Mouse (Mus musculus) stomach, postnatal 0 days (tissue): ENCODE measurements around the gene Ly75. TPM values are rescaled to one million over a fixed set of nuclear protein-coding genes. Genes with fewer than 3 reads are reported as not detected.

ENCODE experiments used
- ATAC-seq: fragments of 200-750 bp; cut with Nextera tagmentation; 2 replicates; pipeline ENCODE4 v1.8.0; 2017; ENCODE audit not compliant: low FRiP score, low TSS enrichment
- DNase-seq: peaks from one replicate; pipeline ENCODE4 v3.0.0-alpha.2; 2016; ENCODE audit warnings: low spot score
- H3K27ac ChIP-seq: fragments of 300-500 bp; sonication (generic); replicated peaks from 2 replicates; pipeline ENCODE4 v1.5.1; 2014; ENCODE audit warnings: mild to moderate bottlenecking, control low read depth
- H3K27me3 ChIP-seq: fragments of 300-500 bp; sonication (generic); 2 replicates; pipeline ENCODE4 v1.6.1; 2014; ENCODE audit warnings: low read length; ENCODE audit not compliant: control insufficient read depth, insufficient read depth
- H3K36me3 ChIP-seq: fragments of 300-500 bp; sonication (generic); 2 replicates; pipeline ENCODE4 v1.6.1; 2014; ENCODE audit warnings: low read length, mixed read lengths; ENCODE audit not compliant: control insufficient read depth, insufficient read depth
- H3K4me1 ChIP-seq: fragments of 300-500 bp; sonication (generic); replicated peaks from 2 replicates; pipeline ENCODE4 v1.6.1; 2014; ENCODE audit warnings: antibody characterized with exemption; ENCODE audit not compliant: control insufficient read depth, insufficient read depth
- H3K4me2 ChIP-seq: fragments of 300-500 bp; sonication (generic); replicated peaks from 2 replicates; pipeline ENCODE4 v1.6.1; 2014; ENCODE audit warnings: low read depth, mild to moderate bottlenecking, control low read depth, moderate library complexity
- H3K4me3 ChIP-seq: fragments of 300-500 bp; sonication (generic); 2 replicates; pipeline ENCODE4 v1.5.1; 2014; ENCODE audit warnings: low read depth, low read length, control low read depth
- H3K9ac ChIP-seq: fragments of 300-500 bp; sonication (generic); 2 replicates; pipeline ENCODE4 v1.6.1; 2014; ENCODE audit warnings: mild to moderate bottlenecking, low read length, control low read depth, mixed read lengths
- H3K9me3 ChIP-seq: fragments of 300-500 bp; sonication (generic); 2 replicates; pipeline ENCODE4 v1.6.1; 2016; ENCODE audit warnings: low read length; ENCODE audit not compliant: control insufficient read depth
- CTCF ChIP-seq: IDR thresholded peaks from 2 replicates; pipeline ENCODE4 v1.5.1; 2016; ENCODE audit warnings: antibody characterized with exemption, low read depth, mild to moderate bottlenecking, moderate library complexity
- EP300 ChIP-seq: optimal IDR thresholded peaks from 2 replicates; pipeline ENCODE3; 2016; ENCODE audit warnings: antibody characterized with exemption
- WGBS: fragments of 180-500 bp; shearing (Covaris S2); extraction: QIAGEN DNeasy Blood & Tissue Kit; methylation state at CpG from one replicate; pipeline ENCODE4 v1.1.7; 2014; 5-methylcytosine and 5-hydroxymethylcytosine counted together
- polyA plus RNA-seq: library from polyadenylated mRNA; unstranded; fragments of >200 nt; fragmentation: Nextera tagmentation; extraction: Ambion mirVana; gene quantifications from 2 replicates; pipeline ENCODE4 v1.2.1, GENCODE M21; 2015

Gene Ly75
- polyA plus RNA-seq, 1 experiment from 2014 or later, result 0.23 TPM

- H3K27ac ChIP-seq, result no peak overlapping the region
- no peaks in the 10 kb centered on the region for H3K36me3 ChIP-seq
- H3K9ac ChIP-seq, result no peak overlapping the region
- H3K4me1 ChIP-seq, result no peaks in the 10 kb centered on the region
- no peak overlapping the region for H3K4me2 ChIP-seq
- H3K27me3 ChIP-seq, result no peaks in the 10 kb centered on the region
- H3K4me3 ChIP-seq, result no peak overlapping the region
- no peak for ATAC-seq
- H3K9me3 ChIP-seq, result no peaks in the 10 kb centered on the region
- TF ChIP-seq CTCF, result no peak
- TF ChIP-seq EP300, result no peak
- DNase-seq, result no peak
- 95% methylated on average over 3 of the region's 3 CpGs for WGBS
Observed at GRCm38 (mm10) chr2:60359796-60360195, 23.3 kb downstream of the Ly75 start.

DNA sequence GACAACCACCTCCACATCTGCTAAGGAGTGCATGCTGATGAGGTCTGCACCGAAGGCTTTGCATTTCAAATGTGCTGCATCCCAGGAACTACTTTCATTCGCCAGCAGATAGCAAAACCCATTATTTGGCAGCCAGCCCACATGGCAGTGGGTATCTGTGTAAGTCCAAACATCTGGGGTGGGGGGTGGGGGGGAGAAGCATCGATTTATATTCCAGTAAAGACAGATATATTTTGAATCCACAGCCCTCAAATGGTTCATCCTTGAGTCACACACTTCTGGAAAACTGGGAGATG lies 27.8 kb downstream of the Ly75 start:
- H3K4me3 ChIP-seq, result no peak overlapping the region
- ATAC-seq, result no peak
- H3K9me3 ChIP-seq, result no peaks in the 10 kb centered on the region
- H3K27ac ChIP-seq, result no peak overlapping the region
- WGBS, result 27% methylated on average over 3 of the region's 3 CpGs
- H3K36me3 ChIP-seq, result no peaks in the 10 kb centered on the region
- H3K9ac ChIP-seq, result no peak overlapping the region
- no peak for DNase-seq
- H3K4me1 ChIP-seq, result no peaks in the 10 kb centered on the region
- peak overlapping the region; percentile 25; the same call in 1 of the 2 replicates for H3K4me2 ChIP-seq
- no peaks in the 10 kb centered on the region for H3K27me3 ChIP-seq
- TF ChIP-seq CTCF (no peak), EP300 (no peak)

DNA sequence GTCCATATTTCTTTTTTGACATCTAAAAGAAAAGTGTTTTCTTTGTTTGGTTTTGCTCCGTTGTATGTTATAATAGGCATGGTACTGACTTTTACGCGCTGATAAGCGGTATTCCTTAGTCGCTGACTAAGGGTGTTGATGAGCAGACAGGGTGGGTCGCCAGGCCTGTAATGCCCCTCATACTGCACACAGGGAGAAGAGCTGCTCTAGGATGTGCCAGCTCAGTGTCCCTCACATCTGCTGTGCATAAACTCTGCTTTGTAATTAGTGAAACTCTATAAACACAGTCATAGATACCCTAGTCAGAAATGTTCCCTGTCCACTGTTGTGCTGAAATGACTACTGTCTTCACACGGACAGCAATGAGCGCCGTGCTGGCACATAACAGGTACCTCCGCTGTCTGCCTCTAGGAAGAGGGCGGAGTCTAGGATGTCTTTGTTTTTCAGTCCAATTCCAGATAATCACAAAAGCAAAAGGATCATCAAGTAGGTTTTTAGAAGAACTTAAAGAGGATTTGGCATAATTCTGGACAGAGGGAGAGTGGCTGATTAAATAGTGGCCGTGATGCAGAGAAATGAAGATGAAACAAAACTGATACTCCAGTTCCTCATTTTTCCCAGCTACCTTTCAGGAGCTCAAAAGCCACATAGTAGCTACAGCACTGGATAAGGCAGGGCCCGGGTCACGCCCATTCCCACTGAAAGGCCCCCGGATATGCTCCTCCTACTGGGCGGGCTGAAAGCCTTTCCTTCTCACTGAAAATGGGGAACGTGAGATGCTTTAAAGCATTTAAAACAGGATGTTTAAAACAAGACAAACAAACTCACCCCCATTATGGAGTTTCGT lies 28.3 kb downstream of the Ly75 start:
- WGBS, result 59% methylated on average over 18 of the region's 18 CpGs
- no peaks in the 10 kb centered on the region for H3K36me3 ChIP-seq
- no peaks in the 10 kb centered on the region for H3K9me3 ChIP-seq
- ATAC-seq (no peak), DNase-seq (peak; percentile 24)
- peak overlapping the region; percentile 25; the same call in 1 of the 2 replicates for H3K4me2 ChIP-seq
- H3K27ac ChIP-seq, result no peak overlapping the region
- TF ChIP-seq EP300, result no peak
- peak; percentile 27; the same call in 1 of the 2 replicates for TF ChIP-seq CTCF
- H3K27me3 ChIP-seq, result no peaks in the 10 kb centered on the region
- H3K4me1 ChIP-seq, result no peaks in the 10 kb centered on the region
- H3K4me3 ChIP-seq, result no peak overlapping the region
- H3K9ac ChIP-seq, result no peak overlapping the region

- H3K4me2 ChIP-seq, result no peak overlapping the region
- H3K9ac ChIP-seq, result no peak overlapping the region
- ATAC-seq, result no peak
- no peaks in the 10 kb centered on the region for H3K27me3 ChIP-seq
- DNase-seq, result no peak
- no peak overlapping the region for H3K27ac ChIP-seq
- TF ChIP-seq CTCF (no peak), EP300 (no peak)
- WGBS, result 76% methylated on average over 5 of the region's 5 CpGs
- no peaks in the 10 kb centered on the region for H3K4me1 ChIP-seq
- no peak overlapping the region for H3K4me3 ChIP-seq
- no peaks in the 10 kb centered on the region for H3K9me3 ChIP-seq
- H3K36me3 ChIP-seq, result no peaks in the 10 kb centered on the region
Observed at GRCm38 (mm10) chr2:60352296-60352695, 30.8 kb downstream of the Ly75 start.

DNA sequence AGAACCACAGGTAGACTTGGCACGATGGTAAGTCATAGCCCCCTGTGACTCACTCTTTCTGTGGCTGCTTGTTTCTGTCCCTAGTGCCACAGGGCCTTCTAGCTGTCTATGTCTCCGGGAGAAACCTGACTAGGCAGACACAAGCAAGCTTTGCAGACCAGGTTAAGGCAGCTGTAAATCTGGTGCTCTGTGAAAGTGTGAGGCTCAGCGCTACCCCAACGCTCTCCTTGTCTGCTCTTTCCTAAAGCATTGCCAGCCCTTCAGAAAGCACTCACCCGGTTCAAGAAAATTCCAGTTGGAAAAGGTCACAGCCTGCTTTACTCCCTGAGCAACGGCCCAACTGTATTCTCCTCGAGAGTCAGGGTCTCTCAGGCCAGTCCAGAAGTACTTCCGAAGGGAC lies 31.3 kb downstream of the Ly75 start:
- 77% methylated on average over 8 of the region's 8 CpGs for WGBS
- Histone ChIP-seq H3K4me1 (no peaks in the 10 kb centered on the region), H3K36me3 (no peaks in the 10 kb centered on the region), H3K9ac (no peak overlapping the region), H3K4me2 (no peak overlapping the region), H3K4me3 (no peak overlapping the region), H3K9me3 (no peaks in the 10 kb centered on the region), H3K27me3 (no peaks in the 10 kb centered on the region), H3K27ac (no peak overlapping the region)
- ATAC-seq (no peak), DNase-seq (no peak)
- TF ChIP-seq CTCF (no peak), EP300 (no peak)

- H3K4me3 ChIP-seq, result no peak overlapping the region
- H3K4me2 ChIP-seq, result no peak overlapping the region
- DNase-seq (no peak), ATAC-seq (no peak)
- no peaks in the 10 kb centered on the region for H3K27me3 ChIP-seq
- H3K36me3 ChIP-seq, result no peaks in the 10 kb centered on the region
- H3K9ac ChIP-seq, result no peak overlapping the region
- TF ChIP-seq CTCF, result no peak
- TF ChIP-seq EP300, result no peak
- no peaks in the 10 kb centered on the region for H3K9me3 ChIP-seq
- H3K27ac ChIP-seq, result no peak overlapping the region
- WGBS, result 86% methylated on average over 7 of the region's 7 CpGs
- H3K4me1 ChIP-seq, result no peaks in the 10 kb centered on the region
Observed at GRCm38 (mm10) chr2:60347875-60348274, 35.2 kb downstream of the Ly75 start.
